ENCODE assay signal across 27 mouse cellular contexts in the genomic region with DNA sequence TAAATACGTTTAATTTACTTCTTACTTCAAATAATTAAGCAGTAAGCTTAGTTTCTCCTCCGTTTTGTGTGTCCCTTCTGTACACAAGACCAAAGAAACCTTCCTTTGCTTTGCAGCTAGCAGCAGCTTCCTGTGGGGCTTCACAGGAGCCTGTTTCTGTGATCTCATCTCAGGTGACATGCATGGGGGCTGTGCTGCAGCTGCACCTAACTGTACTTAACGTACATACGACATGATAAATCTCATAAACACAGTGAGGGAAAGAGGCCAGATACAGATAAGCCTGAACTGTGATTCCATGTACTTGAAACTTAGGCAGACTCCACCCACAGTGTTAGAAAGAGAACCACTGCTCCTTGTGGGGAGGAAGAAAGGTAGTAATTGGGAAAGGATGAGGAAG. TPM values are rescaled to one million over a fixed set of nuclear protein-coding genes. Genes with fewer than 3 reads are reported as not detected.
DNase-seq lines count a peak whose midpoint lies in the region; ATAC-seq and TF ChIP-seq lines count a peak whose summit lies in the region.
"Had no signal": no experiment of that assay in that cellular context is flagged by ENCODE, and none has a peak within 500 bp of the region (broad histone marks: within the 10 kb centered on the region; RNA-seq: fewer than 3 reads in every experiment).

No protein-coding gene starts in this region.

- no peak for TF ChIP-seq EP300 in CH12.LX (IDR thresholded peaks at IDR 0.05; ENCODE audit: low read length)

- in situ Hi-C loops in CH12.LX (cut with MboI; ENCODE audit: low pct_ligation_motif_present, low pct_unique_long_range_greater_than_20kb, low sequenced_read_pairs) = no loop called here

- TF ChIP-seq RAD21 in CH12.LX (IDR thresholded peaks at IDR 0.05; ENCODE audit: low read depth, low read length) = no peak

- ATAC-seq in intestine, postnatal 0 days = peak; percentile 74
- ATAC-seq: forebrain, embryonic 14.5 days had no signal

- no peak overlapping the region for H3K4me2 ChIP-seq in CH12.LX (ENCODE audit: insufficient read depth, low read depth, poor library complexity, severe bottlenecking)
- H3K4me2 ChIP-seq in intestine, postnatal 0 days (replicated peaks; ENCODE audit: low read depth) = no peak overlapping the region
- H3K4me2 ChIP-seq: embryonic facial prominence, embryonic 12.5 days; hindbrain, embryonic 12.5 days; midbrain, embryonic 11.5 days; neural tube, embryonic 13.5 days had no signal

- peaks cover 3 to 8% of the 10 kb centered on the region in 2 experiments for H3K36me3 ChIP-seq in CH12.LX (replicated peaks in 1 of 2; ENCODE audit: control insufficient read depth in 1 of 2, insufficient read depth in 1 of 2, low read length in 1 of 2)
- H3K36me3 ChIP-seq in intestine, postnatal 0 days (ENCODE audit: control insufficient read depth, insufficient read depth) = no peaks in the 10 kb centered on the region

- no peak overlapping the region for H3K4me3 ChIP-seq in CH12.LX (replicated peaks in 1 of 3; ENCODE audit: low read depth in 2 of 3, low read length in 2 of 3, poor library complexity in 1 of 3)
- no peak overlapping the region for H3K4me3 ChIP-seq in intestine, postnatal 0 days (ENCODE audit: low read depth, low read length)
- no peak overlapping the region for H3K4me3 ChIP-seq in left cerebral cortex, adult 2 months
- H3K4me3 ChIP-seq: embryonic facial prominence, embryonic 12.5 days; heart, embryonic 10.5 days; hindbrain, embryonic 12.5 days; neural tube, embryonic 13.5 days had no signal

- dilution Hi-C loops in CH12.LX (cut with MboI; ENCODE audit: extremely low pct_ligation_motif_present, extremely low pct_unique_long_range_greater_than_20kb, low sequenced_read_pairs) = no loop called here

- peaks cover 3% of the 10 kb centered on the region for H3K9me3 ChIP-seq in CH12.LX (replicated peaks; ENCODE audit: low read length)
- no peaks in the 10 kb centered on the region for H3K9me3 ChIP-seq in intestine, postnatal 0 days (ENCODE audit: control insufficient read depth)
- H3K9me3 ChIP-seq: embryonic facial prominence, embryonic 12.5 days had no signal

- no peak overlapping the region for H3K27ac ChIP-seq in CH12.LX (ENCODE audit: insufficient read depth, low read depth)
- no peak overlapping the region for H3K27ac ChIP-seq in intestine, postnatal 0 days (ENCODE audit: low read depth, low read length)
- H3K27ac ChIP-seq in left cerebral cortex, adult 2 months = no peak overlapping the region
- H3K27ac ChIP-seq: embryonic facial prominence, embryonic 12.5 days; heart, embryonic 10.5 days; hindbrain, embryonic 12.5 days; liver, embryonic 14.5 days; macrophage; neural tube, embryonic 13.5 days had no signal

- no peaks in the 10 kb centered on the region for H3K27me3 ChIP-seq in CH12.LX (replicated peaks)
- H3K27me3 ChIP-seq in intestine, postnatal 0 days (replicated peaks; ENCODE audit: control insufficient read depth, insufficient read depth, low read length) = no peaks in the 10 kb centered on the region
- H3K27me3 ChIP-seq: embryonic facial prominence, embryonic 12.5 days; hindbrain, embryonic 12.5 days; neural tube, embryonic 13.5 days had no signal

- no peak overlapping the region for H3K9ac ChIP-seq in CH12.LX (ENCODE audit: insufficient read depth, low read depth)
- no peak overlapping the region for H3K9ac ChIP-seq in intestine, postnatal 0 days (ENCODE audit: low read depth, low read length)
- H3K9ac ChIP-seq: embryonic facial prominence, embryonic 12.5 days; hindbrain, embryonic 12.5 days; liver, embryonic 14.5 days; neural tube, embryonic 13.5 days had no signal

- TF ChIP-seq CTCF in CH12.LX (conservative IDR thresholded peaks at IDR 0.05 in 1 of 2, IDR thresholded peaks at IDR 0.05 in 1 of 2; ENCODE audit: low read depth in 2 of 2, low read length in 2 of 2) = no peak
- no peak for TF ChIP-seq CTCF in intestine, postnatal 0 days (IDR thresholded peaks at IDR 0.05; ENCODE audit: low read depth)
- no peak for TF ChIP-seq CTCF in left cerebral cortex, adult 2 months (IDR thresholded peaks at IDR 0.05)

- peak; percentile 53 for DNase-seq in CD4-positive, CD25-positive, alpha-beta regulatory T cell, adult 2 months (ENCODE audit: low read depth, low spot score)
- peak; percentile 18 for DNase-seq in CH12.LX (ENCODE audit: extremely low read depth)
- DNase-seq in thymus, postnatal 14 days = peak; percentile 82
- no peak for DNase-seq in embryo, embryonic 10.5 days (ENCODE audit: low spot score)
- DNase-seq in gastrocnemius, postnatal 36 days = no peak
- DNase-seq in left cerebral cortex, adult 2 months (ENCODE audit: extremely low spot score in 1 of 2, low spot score in 2 of 2) = no peak
- DNase-seq: cerebellum, adult 9-11 months; gastrocnemius, postnatal 14 days; heart, postnatal 10 days; kidney, adult 11 months; kidney, postnatal 10 days; layer of hippocampus, postnatal 36 days; right cerebral cortex, postnatal 14 days had no signal

- TF ChIP-seq POLR2A in CH12.LX (IDR thresholded peaks at IDR 0.05; ENCODE audit: low read depth, low read length) = no peak

- H3K4me1 ChIP-seq in CH12.LX (ENCODE audit: control insufficient read depth in 1 of 2, insufficient read depth in 2 of 2) = peaks cover 2 to 14% of the 10 kb centered on the region in 2 experiments; a peak in 3 of 4 replicates
- H3K4me1 ChIP-seq in intestine, postnatal 0 days (replicated peaks; ENCODE audit: control insufficient read depth, insufficient read depth, low read length) = no peaks in the 10 kb centered on the region
- H3K4me1 ChIP-seq: hindbrain, embryonic 12.5 days had no signal

- intact Hi-C loops in gastrocnemius, postnatal 36 days (cut with DNase I) = no loop called here
- intact Hi-C loops in left cerebral cortex, adult 2 months (cut with DNase I) = no loop called here

- WGBS in intestine, postnatal 0 days = 29% methylated on average over 4 of the region's 4 CpGs

- no peaks in the 10 kb centered on the region for H3K79me2 ChIP-seq in CH12.LX (replicated peaks; ENCODE audit: control insufficient read depth, extremely low read depth, insufficient read depth, poor library complexity, severe bottlenecking)

TF ChIP-seq in CH12.LX, 34 proteins besides CTCF, POLR2A, EP300 and RAD21:
- TF ChIP-seq MAZ (IDR thresholded peaks at IDR 0.05; ENCODE audit: low read depth, low read length) (no peak), BHLHE40 (IDR thresholded peaks at IDR 0.05; ENCODE audit: low read depth, low read length) (peak; percentile 63)
TF ChIP-seq in CH12.LX: peak in this region for 1.

RNA-seq across cellular contexts. Expression of gene Hspb11, which starts 6.6 kb away (rescaled TPM):
- total RNA-seq in CH12.LX (2012; rRNA removed) (35.4 and 46.3 TPM in 2 replicates), CH12.LX (2014; rRNA removed) (38.7 and 40.7 TPM in 2 replicates)
- polyA plus RNA-seq in CH12.LX (2012; ENCODE audit: insufficient read length, low read depth) = 19.7 and 20.2 TPM in 2 replicates
- polyA plus RNA-seq in intestine, postnatal 0 days (2015; fragmentation: Nextera tagmentation; extraction: Ambion mirVana) = 25.5 and 27.0 TPM in 2 replicates
- total RNA-seq in gastrocnemius, postnatal 36 days (2021) = 10 to 100 TPM; 10.4 to 10.6 TPM
- total RNA-seq in left cerebral cortex, adult 2 months (2021) = 10 to 100 TPM; 13.9 to 17.7 TPM

RNA-seq across cellular contexts. Expression of gene Lrrc42, which starts 6.7 kb away (rescaled TPM):
- total RNA-seq in CH12.LX (2012; rRNA removed) (13.0 and 13.7 TPM in 2 replicates), CH12.LX (2014; rRNA removed) (15.3 and 24.9 TPM in 2 replicates)
- 48.2 and 72.9 TPM in 2 replicates for polyA plus RNA-seq in CH12.LX (2012; ENCODE audit: insufficient read length, low read depth)
- polyA plus RNA-seq in intestine, postnatal 0 days (2015; fragmentation: Nextera tagmentation; extraction: Ambion mirVana) = 27.7 and 29.5 TPM in 2 replicates
- total RNA-seq in gastrocnemius, postnatal 36 days (2021) = 1 to 10 TPM; 7.0 to 7.8 TPM
- total RNA-seq in left cerebral cortex, adult 2 months (2021) = 10 to 100 TPM; 29.8 to 33.4 TPM

RNA-seq across cellular contexts. Expression of gene Dio1, which starts 47.0 kb away (rescaled TPM):
- 0.25 and 0.38 TPM in 2 replicates for total RNA-seq in CH12.LX (2012; rRNA removed)
- 1.3 and 1.7 TPM in 2 replicates for total RNA-seq in CH12.LX (2014; rRNA removed)
- polyA plus RNA-seq in CH12.LX (2012; ENCODE audit: insufficient read length, low read depth) = 0.23 and 0.67 TPM in 2 replicates
- 59.7 and 67.4 TPM in 2 replicates for polyA plus RNA-seq in intestine, postnatal 0 days (2015; fragmentation: Nextera tagmentation; extraction: Ambion mirVana)
- not detected for total RNA-seq in gastrocnemius, postnatal 36 days (2021)
- total RNA-seq in left cerebral cortex, adult 2 months (2021) = not detected
- total RNA-seq: gastrocnemius, postnatal 14 days; heart, postnatal 10 days; layer of hippocampus, adult 18-20 months; layer of hippocampus, postnatal 36 days; left cerebral cortex, postnatal 25 days had no signal
- polyA plus RNA-seq: C2C12; cortical plate, adult 2 months; embryonic facial prominence, embryonic 12.5 days; forebrain, embryonic 14.5 days; heart, embryonic 10.5 days; hindbrain, embryonic 12.5 days; liver, embryonic 14.5 days; macrophage; midbrain, embryonic 11.5 days; neural tube, embryonic 13.5 days had no signal

RNA-seq across cellular contexts. Expression of gene Ldlrad1, which starts 51.0 kb away (rescaled TPM):
- total RNA-seq in CH12.LX (2012; rRNA removed) = not detected in 2 replicates
- total RNA-seq in CH12.LX (2014; rRNA removed) = not detected in 2 replicates
- polyA plus RNA-seq in CH12.LX (2012; ENCODE audit: insufficient read length, low read depth) = not detected in 2 replicates
- not detected in 2 replicates for polyA plus RNA-seq in intestine, postnatal 0 days (2015; fragmentation: Nextera tagmentation; extraction: Ambion mirVana)
- total RNA-seq in gastrocnemius, postnatal 36 days (2021) = not detected
- not detected for total RNA-seq in left cerebral cortex, adult 2 months (2021)
- total RNA-seq: adrenal gland, adult 18-20 months; gastrocnemius, postnatal 14 days; heart, postnatal 10 days; layer of hippocampus, adult 18-20 months; layer of hippocampus, postnatal 36 days; left cerebral cortex, postnatal 25 days had no signal
- polyA plus RNA-seq: C2C12; cortical plate, adult 2 months; embryonic facial prominence, embryonic 12.5 days; forebrain, embryonic 14.5 days; heart, embryonic 10.5 days; hindbrain, embryonic 12.5 days; liver, embryonic 14.5 days; macrophage; midbrain, embryonic 11.5 days; neural tube, embryonic 13.5 days had no signal

RNA-seq across cellular contexts. Expression of gene Yipf1, which starts 54.2 kb away (rescaled TPM):
- total RNA-seq in CH12.LX (2012; rRNA removed) = 47.2 and 49.4 TPM in 2 replicates
- 60.5 and 61.0 TPM in 2 replicates for total RNA-seq in CH12.LX (2014; rRNA removed)
- polyA plus RNA-seq in CH12.LX (2012; ENCODE audit: insufficient read length, low read depth) = 47.2 and 52.8 TPM in 2 replicates
- 127 and 147 TPM in 2 replicates for polyA plus RNA-seq in intestine, postnatal 0 days (2015; fragmentation: Nextera tagmentation; extraction: Ambion mirVana)
- total RNA-seq in gastrocnemius, postnatal 36 days (2021) = 1 to 10 TPM; 7.6 to 8.3 TPM
- total RNA-seq in left cerebral cortex, adult 2 months (2021) = 10 to 100 TPM; 40.3 to 44.4 TPM

Comparison
In these comparisons a context has a peak if more than half of its experiments do, and no peak if none do; other contexts are left out.
1. DNase-seq: peak in CD4-positive, CD25-positive, alpha-beta regulatory T cell, adult 2 months (single experiment), CH12.LX (single experiment) and thymus, postnatal 14 days (single experiment); none in embryo, embryonic 10.5 days (single experiment), gastrocnemius, postnatal 36 days (0 of 2) and left cerebral cortex, adult 2 months (0 of 2).